Mouse (Mus musculus) C2C12 (cell line): ENCODE data around the gene Tenm2.

Experiments
- CEBPB ChIP-seq: IDR thresholded peaks from one replicate; pipeline ENCODE4 v1.6.1; 2011; ENCODE audit warnings: low read depth, mild to moderate bottlenecking, control low read depth, moderate library complexity
- CTCF ChIP-seq: IDR thresholded peaks from one replicate; pipeline ENCODE4 v1.5.1; 2011; ENCODE audit not compliant: control insufficient read depth, insufficient read depth, insufficient read length
- MAX ChIP-seq: IDR thresholded peaks from one replicate; pipeline ENCODE4 v1.6.1; 2011; ENCODE audit warnings: mild to moderate bottlenecking, control low read depth
- MYOG ChIP-seq: IDR thresholded peaks from one replicate; pipeline ENCODE4 v1.6.1; 2011; ENCODE audit not compliant: control insufficient read depth, insufficient read length; ENCODE audit errors: extremely low read depth

- TF ChIP-seq CTCF (no peak), CEBPB (no peak), MYOG (no peak), MAX (no peak)
Measured at GRCm38 (mm10) chr11:36263840-36264239, 971.9 kb downstream of the Tenm2 start.
